Mouse (Mus musculus) heart, adult 9 months (tissue): ENCODE data around the gene Ambra1.

ENCODE experiments used
- DNase-seq, 2 experiments: peaks; one replicate each; pipeline ENCODE4 v3.0.0; 2022; ENCODE audit warnings: low spot score in 2 of 2

The Ambra1 gene

GRCm38 (mm10) chr2:91921181-91921789, 191.4 kb downstream of the Ambra1 start:
- DNase-seq, result peak in 1 of 2 experiments; percentile 55

- no peak for DNase-seq
Measured at GRCm38 (mm10) chr2:91921790-91922570, 192.0 kb downstream of the Ambra1 start.

GRCm38 (mm10) chr2:91922586-91923414, 192.9 kb downstream of the Ambra1 start:
- no peak for DNase-seq

- DNase-seq, result no peak
Measured at GRCm38 (mm10) chr2:91923415-91924337, 193.7 kb downstream of the Ambra1 start.

GRCm38 (mm10) chr2:91924726-91925125, 194.8 kb downstream of the Ambra1 start:
- DNase-seq, result no peak

GRCm38 (mm10) chr2:91925442-91925841, 195.5 kb downstream of the Ambra1 start:
- no peak for DNase-seq

- no peak for DNase-seq
Measured at GRCm38 (mm10) chr2:91926949-91927348, 197.0 kb downstream of the Ambra1 start, which contains the start of gene Chrm4. TSS of gene Chrm4 (plus strand) at chr2:91927249.

GRCm38 (mm10) chr2:91927826-91928533, 198.0 kb downstream of the Ambra1 start:
- peak in 1 of 2 experiments; percentile 54 for DNase-seq

GRCm38 (mm10) chr2:91928534-91929350, 198.8 kb downstream of the Ambra1 start:
- DNase-seq, result no peak

- no peak for DNase-seq
Measured at GRCm38 (mm10) chr2:91929455-91929854, 199.5 kb downstream of the Ambra1 start.

- no peak for DNase-seq
Measured at GRCm38 (mm10) chr2:91929936-91930335, 200.0 kb downstream of the Ambra1 start.

GRCm38 (mm10) chr2:91930761-91931291, 200.9 kb downstream of the Ambra1 start:
- no peak for DNase-seq

- no peak for DNase-seq
Measured at GRCm38 (mm10) chr2:91931328-91932159, 201.6 kb downstream of the Ambra1 start.

GRCm38 (mm10) chr2:91932160-91932711, 202.3 kb downstream of the Ambra1 start, which contains the start of gene Mdk:
TSS of gene Mdk (minus strand) at chr2:91932297.
- DNase-seq, result no peak

GRCm38 (mm10) chr2:91932737-91933350, 202.9 kb downstream of the Ambra1 start:
- no peak for DNase-seq

- no peak for DNase-seq
Measured at GRCm38 (mm10) chr2:91933471-91933870, 203.5 kb downstream of the Ambra1 start.

- no peak for DNase-seq
Measured at GRCm38 (mm10) chr2:91934016-91934415, 204.1 kb downstream of the Ambra1 start.
